Mouse (Mus musculus) forebrain, embryonic 16.5 days (tissue): ENCODE data around the gene St6galnac3. TPM values are rescaled to one million over a fixed set of nuclear protein-coding genes. Genes with fewer than 3 reads are reported as not detected.
A peak's percentile ranks its signal among the peaks of the same experiment; 100 is the strongest.

ENCODE experiments used
- ATAC-seq: fragments of 200-750 bp; cut with Nextera tagmentation; 2 replicates; pipeline ENCODE4 v1.8.0; 2017; ENCODE audit warnings: mild to moderate bottlenecking, moderate library complexity
- H3K27ac ChIP-seq: fragments of 300-500 bp; sonication (generic); 2 replicates; pipeline ENCODE4 v1.5.1; 2014; ENCODE audit warnings: low read length, control low read depth
- H3K27me3 ChIP-seq: fragments of 300-500 bp; sonication (generic); replicated peaks from 2 replicates; pipeline ENCODE4 v1.6.1; 2014; ENCODE audit warnings: low read length; ENCODE audit not compliant: control insufficient read depth, insufficient read depth
- H3K36me3 ChIP-seq: fragments of 300-500 bp; sonication (generic); 2 replicates; pipeline ENCODE4 v1.6.1; 2014; ENCODE audit not compliant: control insufficient read depth, insufficient read depth
- H3K4me1 ChIP-seq: fragments of 300-500 bp; sonication (generic); replicated peaks from 2 replicates; pipeline ENCODE4 v1.6.1; 2014; ENCODE audit warnings: low read length; ENCODE audit not compliant: control insufficient read depth, insufficient read depth
- H3K4me2 ChIP-seq: fragments of 300-500 bp; sonication (generic); 2 replicates; pipeline ENCODE4 v1.6.1; 2014; ENCODE audit warnings: mild to moderate bottlenecking, low read length, control low read depth
- H3K4me3 ChIP-seq: fragments of 300-500 bp; sonication (generic); replicated peaks from 2 replicates; pipeline ENCODE4 v1.5.1; 2014; ENCODE audit warnings: mild to moderate bottlenecking, low read length, control low read depth
- H3K9ac ChIP-seq: fragments of 300-500 bp; sonication (generic); replicated peaks from 2 replicates; pipeline ENCODE4 v1.6.1; 2014; ENCODE audit warnings: low read depth, low read length, control low read depth
- H3K9me3 ChIP-seq: fragments of 300-500 bp; sonication (generic); 2 replicates; pipeline ENCODE4 v1.6.1; 2016; ENCODE audit warnings: low read length; ENCODE audit not compliant: control insufficient read depth
- WGBS: fragments of 180-500 bp; shearing (Covaris S2); extraction: QIAGEN DNeasy Blood & Tissue Kit; methylation state at CpG from one replicate; pipeline ENCODE4 v1.1.7; 2014; 5-methylcytosine and 5-hydroxymethylcytosine counted together
- polyA plus RNA-seq: library from polyadenylated mRNA; unstranded; fragments of >200 nt; fragmentation: Nextera tagmentation; extraction: Ambion mirVana; gene quantifications from 2 replicates; pipeline ENCODE4 v1.2.1, GENCODE M21; 2015

The St6galnac3 gene
- polyA plus RNA-seq, 1 experiment from 2014 or later = 23.5 TPM

- WGBS = 81% methylated on average over 3 of the region's 3 CpGs
- Histone ChIP-seq H3K36me3 (no peaks in the 10 kb centered on the region), H3K27ac (no peak overlapping the region), H3K4me3 (no peak overlapping the region), H3K9ac (no peak overlapping the region), H3K27me3 (no peaks in the 10 kb centered on the region), H3K9me3 (no peaks in the 10 kb centered on the region), H3K4me1 (peaks cover 10% of the 10 kb centered on the region), H3K4me2 (no peak overlapping the region)
- ATAC-seq = no peak
These were observed 72.1 kb downstream of the St6galnac3 start for GRCm38 (mm10) chr3:153652850-153653249.

DNA sequence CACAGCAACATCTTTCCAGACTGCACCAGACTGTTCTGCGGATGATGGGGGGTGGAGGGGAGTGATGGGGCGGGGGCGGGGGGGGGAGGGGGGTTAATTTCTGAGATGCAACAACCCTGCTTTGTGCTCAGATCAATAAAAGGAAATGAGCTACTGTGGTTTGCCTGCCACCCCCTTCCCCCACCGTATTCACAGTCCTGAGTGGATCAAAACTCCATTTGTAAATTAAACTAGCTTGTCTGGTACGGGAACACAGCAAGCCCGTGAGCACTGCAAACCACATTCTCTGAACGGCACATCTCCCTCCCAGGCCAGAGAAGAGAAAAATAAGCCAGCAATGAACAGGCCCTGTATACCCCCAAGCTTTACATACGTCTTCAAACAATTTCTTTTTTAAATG lies 76.3 kb downstream of the St6galnac3 start:
- no peak overlapping the region for H3K27ac ChIP-seq
- 46% methylated on average over 8 of the region's 8 CpGs for WGBS

GRCm38 (mm10) chr3:153645803-153646202 lies 79.2 kb downstream of the St6galnac3 start:
- H3K9me3 ChIP-seq = no peaks in the 10 kb centered on the region
- 56% methylated on average over 7 of the region's 7 CpGs for WGBS
- ATAC-seq = no peak
- H3K4me3 ChIP-seq = no peak overlapping the region
- no peak overlapping the region for H3K9ac ChIP-seq
- H3K4me2 ChIP-seq = no peak overlapping the region
- peaks cover 6% of the 10 kb centered on the region; the same call in 1 of the 2 replicates for H3K4me1 ChIP-seq
- no peaks in the 10 kb centered on the region for H3K36me3 ChIP-seq
- H3K27me3 ChIP-seq = no peaks in the 10 kb centered on the region
- H3K27ac ChIP-seq = no peak overlapping the region

More for the DNA sequence above, 76.3 kb downstream of the St6galnac3 start:
- Histone ChIP-seq H3K9ac (no peak overlapping the region), H3K4me2 (no peak overlapping the region), H3K27me3 (no peaks in the 10 kb centered on the region), H3K9me3 (no peaks in the 10 kb centered on the region), H3K4me3 (no peak overlapping the region), H3K4me1 (peaks cover 3% of the 10 kb centered on the region; the same call in 1 of the 2 replicates), H3K36me3 (no peaks in the 10 kb centered on the region)
- ATAC-seq = peak; percentile 54; the same call in 1 of the 2 replicates

- no peaks in the 10 kb centered on the region for H3K27me3 ChIP-seq
- WGBS = 78% methylated on average over 20 of the region's 20 CpGs
- no peaks in the 10 kb centered on the region for H3K9me3 ChIP-seq
- H3K27ac ChIP-seq = no peak overlapping the region
- H3K36me3 ChIP-seq = no peaks in the 10 kb centered on the region
- no peak overlapping the region for H3K9ac ChIP-seq
- H3K4me1 ChIP-seq = peaks cover 6% of the 10 kb centered on the region; the same call in 1 of the 2 replicates
- ATAC-seq = no peak
- H3K4me2 ChIP-seq = no peak overlapping the region
- no peak overlapping the region for H3K4me3 ChIP-seq
These were observed 81.0 kb downstream of the St6galnac3 start for GRCm38 (mm10) chr3:153643822-153644519.

GRCm38 (mm10) chr3:153642826-153643225 lies 82.1 kb downstream of the St6galnac3 start:
- WGBS = 92% methylated on average over 14 of the region's 14 CpGs
- Histone ChIP-seq H3K36me3 (no peaks in the 10 kb centered on the region), H3K4me1 (peaks cover 6% of the 10 kb centered on the region; the same call in 1 of the 2 replicates), H3K4me2 (no peak overlapping the region), H3K9ac (no peak overlapping the region), H3K27me3 (no peaks in the 10 kb centered on the region), H3K4me3 (no peak overlapping the region), H3K27ac (no peak overlapping the region), H3K9me3 (no peaks in the 10 kb centered on the region)
- ATAC-seq = no peak

- Histone ChIP-seq H3K36me3 (no peaks in the 10 kb centered on the region), H3K4me1 (peaks cover 6% of the 10 kb centered on the region; the same call in 1 of the 2 replicates), H3K27me3 (no peaks in the 10 kb centered on the region), H3K4me3 (no peak overlapping the region), H3K4me2 (no peak overlapping the region), H3K9ac (no peak overlapping the region), H3K27ac (no peak overlapping the region), H3K9me3 (no peaks in the 10 kb centered on the region)
- no peak for ATAC-seq
- WGBS = 63% methylated on average over 5 of the region's 5 CpGs
These were observed 83.2 kb downstream of the St6galnac3 start for GRCm38 (mm10) chr3:153641805-153642204.

DNA sequence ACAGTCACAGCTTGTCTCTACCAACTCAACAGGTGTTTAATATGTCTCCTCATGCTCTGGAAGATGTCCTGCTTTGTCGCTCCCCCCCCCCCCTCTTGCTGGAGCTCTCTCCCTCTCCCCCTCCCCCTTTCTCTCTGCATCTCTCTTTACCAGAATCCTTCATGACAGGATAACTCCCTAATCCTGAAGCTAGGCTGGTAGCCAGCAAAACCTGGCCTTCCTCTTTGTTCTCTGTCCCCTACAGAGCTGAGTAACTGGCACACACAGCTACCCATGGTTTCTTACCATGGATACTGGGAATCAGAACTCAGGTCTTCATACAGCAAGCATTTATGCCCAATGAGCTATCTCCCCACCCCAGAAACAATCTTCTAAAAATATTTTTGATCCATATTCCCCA lies 87.6 kb downstream of the St6galnac3 start:
- H3K4me1 ChIP-seq = 0 out of 2 replicates have a peak, but pooled peaks cover 3% of the 10 kb centered on the region
- H3K9me3 ChIP-seq = no peaks in the 10 kb centered on the region
- no peak overlapping the region for H3K27ac ChIP-seq
- H3K4me3 ChIP-seq = no peak overlapping the region
- H3K4me2 ChIP-seq = no peak overlapping the region
- no peaks in the 10 kb centered on the region for H3K36me3 ChIP-seq
- WGBS = 20% methylated on average over 1 of the region's 1 CpGs
- H3K27me3 ChIP-seq = no peaks in the 10 kb centered on the region
- ATAC-seq = no peak
- H3K9ac ChIP-seq = no peak overlapping the region

DNA sequence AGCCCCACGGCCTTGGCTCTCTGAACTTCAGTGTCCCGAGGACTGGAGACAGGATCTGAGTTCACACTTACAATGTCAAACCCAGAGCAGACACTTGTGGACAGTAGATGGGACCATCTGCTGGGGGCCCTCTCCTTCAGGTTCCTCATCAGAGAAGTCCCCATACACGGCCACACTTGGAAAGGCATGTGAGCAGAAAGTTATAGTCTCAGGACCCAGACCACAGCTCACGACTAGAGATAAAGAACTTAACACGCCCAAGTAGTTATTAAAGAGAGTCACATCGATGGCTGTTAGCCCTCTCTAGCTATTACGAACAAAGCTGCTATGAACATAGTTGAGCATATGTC lies 88.2 kb downstream of the St6galnac3 start:
- H3K27ac ChIP-seq = no peak overlapping the region
- H3K27me3 ChIP-seq = no peaks in the 10 kb centered on the region
- no peak overlapping the region for H3K4me3 ChIP-seq
- H3K4me1 ChIP-seq = 0 out of 2 replicates have a peak, but pooled peaks cover 2% of the 10 kb centered on the region
- no peaks in the 10 kb centered on the region for H3K9me3 ChIP-seq
- no peaks in the 10 kb centered on the region for H3K36me3 ChIP-seq
- no peak overlapping the region for H3K9ac ChIP-seq
- WGBS = 73% methylated on average over 7 of the region's 7 CpGs
- H3K4me2 ChIP-seq = no peak overlapping the region
- ATAC-seq = no peak

DNA sequence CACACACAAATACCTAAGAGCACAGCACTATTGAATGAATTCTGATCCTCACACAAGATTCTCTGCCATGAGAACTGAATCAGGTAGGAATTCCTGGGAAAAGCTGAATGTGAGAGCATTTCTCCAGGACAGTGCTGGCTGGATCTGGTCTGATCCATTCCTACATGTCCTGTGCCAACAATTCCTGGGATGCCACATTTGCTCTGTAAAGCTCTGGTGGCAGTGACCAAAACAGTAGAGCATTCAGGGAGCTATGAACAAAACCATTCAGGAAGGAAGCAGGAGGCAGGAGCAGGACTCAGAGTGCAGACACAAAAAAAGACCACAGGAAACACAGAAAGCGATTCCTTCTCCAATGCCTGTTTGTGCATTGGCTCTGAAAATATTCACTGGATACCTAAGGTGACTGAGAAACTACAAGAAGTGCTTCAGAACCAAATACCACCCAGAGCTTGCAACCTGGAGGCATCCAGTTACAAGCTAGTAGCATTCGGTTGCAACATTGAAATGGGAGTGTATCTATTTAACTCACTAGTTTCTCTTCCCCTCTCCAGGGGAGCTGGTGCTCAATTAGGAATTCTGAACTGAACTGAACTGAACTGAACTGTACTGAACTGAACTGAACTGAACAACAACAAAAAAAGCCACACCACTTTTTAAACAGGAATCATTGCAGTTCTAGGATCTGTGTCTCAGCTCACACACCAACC lies 88.7 kb downstream of the St6galnac3 start:
- Histone ChIP-seq H3K36me3 (no peaks in the 10 kb centered on the region), H3K4me2 (no peak overlapping the region), H3K9ac (no peak overlapping the region), H3K27ac (no peak overlapping the region), H3K9me3 (no peaks in the 10 kb centered on the region), H3K4me3 (no peak overlapping the region), H3K27me3 (no peaks in the 10 kb centered on the region), H3K4me1 (no peaks in the 10 kb centered on the region)
- ATAC-seq = peak; percentile 20; the same call in 1 of the 2 replicates
- 41% methylated on average over 2 of the region's 2 CpGs for WGBS
